Mouse (Mus musculus): ENCODE measurements around the gene Gna11.

DNA sequence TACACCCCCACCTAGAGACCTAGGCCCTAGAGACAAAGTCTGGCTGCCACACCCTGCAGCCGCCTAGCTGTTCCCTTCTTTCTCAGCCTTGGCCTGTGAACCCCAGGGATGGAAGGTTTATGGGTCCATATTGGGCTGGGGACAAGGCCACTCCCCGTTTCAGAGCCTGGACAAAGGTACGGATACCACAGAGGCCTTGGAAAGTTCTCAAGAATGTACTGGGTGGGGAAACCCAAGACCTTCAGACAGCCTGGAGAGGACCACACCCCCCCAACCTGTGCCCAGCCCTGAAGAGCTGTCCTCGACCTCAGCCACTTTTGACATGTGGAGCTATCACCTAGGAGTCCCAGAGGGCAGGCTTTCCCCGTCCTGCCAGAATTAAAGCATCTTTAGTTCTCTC is 4.0 kb upstream of the Gna11 start:
- TF ChIP-seq POLR2A (IDR thresholded peaks at IDR 0.05; ENCODE audit: insufficient read depth, low read length): no peak
- no peak for TF ChIP-seq CTCF (IDR thresholded peaks at IDR 0.05; ENCODE audit: low read depth, low read length)
